Mouse (Mus musculus) urinary bladder, postnatal 4 days (tissue): Measurements from ENCODE around the gene Lefty1.

Experiments
- DNase-seq, 2 experiments: peaks; one replicate each; pipeline ENCODE4 v3.0.0; 2021 to 2022; ENCODE audit warnings: low spot score in 2 of 2

Lefty1 gene

GRCm38 (mm10) chr1:180934467-180935419 lies at the start of gene Lefty1:
Gene Lefty1 (plus strand): TSS chr1:180935022.
- DNase-seq, result no peak

- peak; percentile 80 to 90 for DNase-seq
Measured at GRCm38 (mm10) chr1:180888556-180889042, 46.2 kb upstream of the Lefty1 start.

GRCm38 (mm10) chr1:180889172-180889571 lies 45.6 kb upstream of the Lefty1 start:
- DNase-seq, result no peak

GRCm38 (mm10) chr1:180889841-180890240 lies 45.0 kb upstream of the Lefty1 start:
- DNase-seq, result no peak

- DNase-seq, result no peak
Measured at GRCm38 (mm10) chr1:180892808-180893207, 42.0 kb upstream of the Lefty1 start, which contains the start of gene Lefty2. Gene Lefty2 (plus strand): TSS chr1:180893108.

GRCm38 (mm10) chr1:180894088-180894987 lies 40.5 kb upstream of the Lefty1 start:
- peak in 1 of 2 experiments; percentile 27 for DNase-seq

- DNase-seq, result no peak
Measured at GRCm38 (mm10) chr1:180901107-180901506, 33.7 kb upstream of the Lefty1 start.

GRCm38 (mm10) chr1:180902915-180903314 lies 31.9 kb upstream of the Lefty1 start:
- DNase-seq, result peak in 1 of 2 experiments; percentile 56

GRCm38 (mm10) chr1:180903666-180904038 lies 31.2 kb upstream of the Lefty1 start:
- no peak for DNase-seq

- peak; percentile 89 to 96 for DNase-seq
Measured at GRCm38 (mm10) chr1:180904039-180904814, 30.6 kb upstream of the Lefty1 start, which contains the start of gene Pycr2. Gene Pycr2 (plus strand): TSS chr1:180904293.

GRCm38 (mm10) chr1:180904815-180905080 lies 30.1 kb upstream of the Lefty1 start:
- DNase-seq, result peak in 1 of 2 experiments; percentile 52

GRCm38 (mm10) chr1:180905307-180905706 lies 29.5 kb upstream of the Lefty1 start:
- DNase-seq, result no peak

GRCm38 (mm10) chr1:180905876-180906275 lies 28.9 kb upstream of the Lefty1 start:
- peak in 1 of 2 experiments; percentile 58 for DNase-seq

- DNase-seq, result no peak
Measured at GRCm38 (mm10) chr1:180906461-180907147, 28.2 kb upstream of the Lefty1 start.

GRCm38 (mm10) chr1:180911138-180911537 lies 23.7 kb upstream of the Lefty1 start:
- no peak for DNase-seq

GRCm38 (mm10) chr1:180911653-180912287 lies 23.1 kb upstream of the Lefty1 start:
- peak in 1 of 2 experiments; percentile 31 for DNase-seq

GRCm38 (mm10) chr1:180912792-180913191 lies 22.0 kb upstream of the Lefty1 start:
- DNase-seq, result no peak

GRCm38 (mm10) chr1:180913797-180914196 lies 21.0 kb upstream of the Lefty1 start:
- DNase-seq, result no peak

GRCm38 (mm10) chr1:180916425-180916824 lies 18.4 kb upstream of the Lefty1 start:
- no peak for DNase-seq

GRCm38 (mm10) chr1:180917053-180917452 lies 17.8 kb upstream of the Lefty1 start:
- no peak for DNase-seq
